Mouse (Mus musculus) embryonic stem cell, embryonic (primary cell): Measurements from ENCODE around the gene Cdcp2.

Experiments used
- CTCF ChIA-PET, 4 experiments: fragments of 300-600 bp in 2 of 4; fragments of 350-600 bp in 2 of 4; sonication (Branson Sonifier 250); formaldehyde crosslinking; loops; one replicate each; lab custom pipeline; 2022; ENCODE audit warnings: inconsistent platforms in 2 of 4; lab: Charles Lee
- POLR2A ChIA-PET, 4 experiments: fragments of 300-600 bp in 2 of 4; fragments of 350-600 bp in 2 of 4; sonication (Branson Sonifier 250); formaldehyde crosslinking; loops; one replicate each; lab custom pipeline; 2022; ENCODE audit warnings: antibody characterized with exemption in 4 of 4, inconsistent platforms in 1 of 4; lab: Charles Lee

Gene Cdcp2

DNA sequence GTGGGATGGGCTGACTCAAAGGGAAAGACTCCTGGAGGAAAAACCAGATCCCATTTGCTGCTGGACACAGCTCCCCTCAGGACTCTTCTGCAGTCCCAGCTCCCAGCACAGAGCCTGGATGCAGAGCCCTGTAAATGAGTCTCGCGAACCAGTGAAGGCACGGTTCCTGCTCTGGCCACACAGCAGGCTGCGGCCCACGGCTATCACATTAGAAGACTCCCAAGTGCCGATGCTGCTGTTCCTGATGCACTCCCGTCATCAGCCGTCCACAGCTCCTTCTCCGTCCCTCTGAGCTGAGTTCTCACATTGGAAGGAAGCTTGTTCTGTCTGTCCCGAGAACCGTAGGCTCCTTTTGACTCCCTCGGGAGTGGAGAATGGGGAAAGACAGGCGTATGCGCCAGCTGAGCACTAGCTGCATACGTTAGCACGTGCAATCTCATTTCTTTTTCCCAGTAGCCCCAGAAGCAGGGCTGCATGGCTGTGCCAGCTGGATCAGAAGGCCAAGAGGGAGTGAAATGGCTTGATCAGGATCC lies at the start of gene Cdcp2:
TSS of gene Cdcp2 (plus strand) at position 51 of the 533 bp plus-strand sequence.
- POLR2A ChIA-PET = interaction anchor here in 2 of 4 experiments (0.6 to 2.7 kb wide), 8 partner anchors 9 to 111 kb away, joined by 3 to 14 read pairs (median 3); no protein-coding TSS in a partner anchor
- CTCF ChIA-PET = interaction anchor here in 1 of 4 experiments (1.8 kb wide), 1 partner anchor 67 kb away, joined by 6 read pairs; no protein-coding TSS in a partner anchor

- ChIA-PET POLR2A (interaction anchor here in 2 of 4 experiments (0.6 to 1.1 kb wide), 2 partner anchors 9 to 104 kb away, joined by 3 to 4 read pairs; no protein-coding TSS in a partner anchor), CTCF (no interaction called here)
Observed at GRCm38 (mm10) chr4:107047806-107048205, 48.9 kb upstream of the Cdcp2 start.

GRCm38 (mm10) chr4:107048568-107049162 lies 48.0 kb upstream of the Cdcp2 start:
- CTCF ChIA-PET = interaction anchor here in 2 of 4 experiments (0.7 to 0.9 kb wide), 2 partner anchors 61 to 543 kb away, joined by 3 read pairs; no protein-coding TSS in a partner anchor
- POLR2A ChIA-PET = interaction anchor here in 1 of 4 experiments (0.5 to 1.2 kb wide), 5 partner anchors 9 to 188 kb away, joined by 3 to 4 read pairs (median 3); partner anchors contain the start of genes Cyb5rl and Mrpl37

- ChIA-PET POLR2A (interaction anchor here in 1 of 4 experiments (0.6 kb wide), 1 partner anchor 144 kb away, joined by 4 read pairs; no protein-coding TSS in a partner anchor), CTCF (no interaction called here)
Observed at GRCm38 (mm10) chr4:107051889-107052288, 44.8 kb upstream of the Cdcp2 start.

DNA sequence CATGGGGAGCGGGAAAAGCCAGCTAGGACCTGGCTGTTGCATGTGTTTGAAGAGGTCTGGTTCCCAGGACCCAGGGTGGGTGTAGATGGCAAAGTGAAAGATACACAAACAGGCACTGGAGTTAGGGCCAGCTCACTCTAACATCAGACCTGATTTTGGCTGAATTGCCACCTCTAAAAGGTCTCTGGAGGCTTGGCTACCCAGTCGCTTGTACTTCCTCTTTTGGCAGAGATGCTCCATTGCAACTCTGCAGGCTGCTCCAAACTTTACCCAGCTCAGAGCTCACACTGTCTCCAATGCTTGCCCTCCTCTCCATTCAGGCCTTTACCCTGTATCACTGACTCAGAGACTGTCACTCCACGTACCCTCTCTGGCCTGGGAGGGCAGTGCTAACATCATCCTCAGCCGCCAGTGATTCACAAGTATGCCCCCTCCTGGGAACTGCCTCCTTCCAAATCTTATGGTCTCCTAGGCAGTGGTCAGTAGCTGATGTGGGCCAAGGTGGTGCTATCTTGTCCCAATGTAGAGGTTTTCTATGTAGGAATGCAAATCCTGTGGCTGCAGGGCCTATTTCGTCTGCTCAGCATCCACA lies 43.6 kb upstream of the Cdcp2 start:
- ChIA-PET POLR2A (interaction anchor here in 3 of 4 experiments (0.6 to 1.9 kb wide), 9 partner anchors 9 to 119 kb away, joined by 3 to 4 read pairs (median 3); partner anchors contain the start of genes Cyb5rl (in 2 of the 3) and Mrpl37 (in 1 of the 3)), CTCF (no interaction called here)

GRCm38 (mm10) chr4:107056088-107056487 lies 40.6 kb upstream of the Cdcp2 start:
- ChIA-PET POLR2A (interaction anchor here in 2 of 4 experiments (0.8 to 1.1 kb wide), 3 partner anchors 16 to 46 kb away, joined by 3 read pairs; no protein-coding TSS in a partner anchor), CTCF (no interaction called here)

GRCm38 (mm10) chr4:107058346-107058745 lies 38.3 kb upstream of the Cdcp2 start:
- POLR2A ChIA-PET = interaction anchor here in 1 of 4 experiments (2.2 kb wide), 1 partner anchor 9 kb away, joined by 7 read pairs; the partner anchor contains the start of genes Cyb5rl and Mrpl37
- CTCF ChIA-PET = interaction anchor here in 1 of 4 experiments (0.5 kb wide), 1 partner anchor 464 kb away, joined by 6 read pairs; no protein-coding TSS in a partner anchor

- POLR2A ChIA-PET = interaction anchor here in 2 of 4 experiments (0.8 to 2.2 kb wide), 2 partner anchors 8 to 10 kb away, joined by 3 to 7 read pairs; partner anchors contain the start of genes Cyb5rl (in 1 of the 2) and Mrpl37 (in 1 of the 2)
Observed at GRCm38 (mm10) chr4:107058781-107059180, 37.9 kb upstream of the Cdcp2 start.

DNA sequence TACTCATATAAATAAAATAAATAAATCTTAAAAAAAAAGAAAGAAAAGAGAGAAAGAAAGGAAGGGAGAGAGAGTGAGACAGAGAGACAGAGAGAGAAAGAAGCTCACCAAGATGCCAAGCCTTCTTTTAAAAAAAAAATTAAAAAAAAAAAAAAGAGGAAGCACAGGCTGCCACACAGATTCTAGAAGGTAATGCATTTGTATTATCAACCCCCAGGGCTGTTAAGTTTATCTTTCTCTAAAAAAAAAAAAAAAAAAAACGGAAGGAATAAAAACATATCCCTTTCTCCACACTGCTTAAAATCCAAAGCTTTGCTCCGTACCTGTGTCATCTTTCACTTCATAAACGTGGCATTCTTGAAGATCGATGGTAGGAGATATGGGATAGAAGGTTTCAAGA lies 35.1 kb upstream of the Cdcp2 start:
- CTCF ChIA-PET = interaction anchor here in 2 of 4 experiments (0.6 to 0.7 kb wide), 3 partner anchors 21 to 332 kb away, joined by 4 to 6 read pairs (median 5); no protein-coding TSS in a partner anchor

More at GRCm38 (mm10) chr4:107058781-107059180, 37.9 kb upstream of the Cdcp2 start:
- CTCF ChIA-PET = interaction anchor here in 1 of 4 experiments (0.5 kb wide), 1 partner anchor 464 kb away, joined by 6 read pairs; no protein-coding TSS in a partner anchor

GRCm38 (mm10) chr4:107063214-107063613 lies 33.5 kb upstream of the Cdcp2 start:
- ChIA-PET POLR2A (interaction anchor here in 1 of 4 experiments (0.6 kb wide), 1 partner anchor 47 kb away, joined by 3 read pairs; no protein-coding TSS in a partner anchor), CTCF (no interaction called here)

More for the DNA sequence above, 35.1 kb upstream of the Cdcp2 start:
- POLR2A ChIA-PET = interaction anchor here in 2 of 4 experiments (0.7 to 0.9 kb wide), 3 partner anchors 8 to 105 kb away, joined by 3 to 4 read pairs (median 3); no protein-coding TSS in a partner anchor

GRCm38 (mm10) chr4:107064394-107065098 lies 32.1 kb upstream of the Cdcp2 start:
- ChIA-PET POLR2A (no interaction called here), CTCF (interaction anchor here in 1 of 4 experiments (0.5 kb wide), 1 partner anchor 774 kb away, joined by 3 read pairs; no protein-coding TSS in a partner anchor)

GRCm38 (mm10) chr4:107066252-107067124 lies 30.2 kb upstream of the Cdcp2 start, which contains the start of the genes Mrpl37 and Cyb5rl:
Gene Mrpl37 (minus strand): TSS chr4:107066868.
Gene Cyb5rl (plus strand): TSS chr4:107066988.
- CTCF ChIA-PET = no interaction called here

GRCm38 (mm10) chr4:107067151-107067840 lies 29.4 kb upstream of the Cdcp2 start:
- ChIA-PET POLR2A (interaction anchor here in 3 of 4 experiments (0.6 to 1.3 kb wide), 16 partner anchors 9 to 452 kb away, joined by 3 to 11 read pairs (median 4); partner anchors contain the start of genes Tmem59 (in 2 of the 3) and Tceanc2 (in 1 of the 3)), CTCF (no interaction called here)

More at GRCm38 (mm10) chr4:107066252-107067124, 30.2 kb upstream of the Cdcp2 start, which contains the start of the genes Mrpl37 and Cyb5rl:
- POLR2A ChIA-PET = interaction anchor here in 3 of 4 experiments (0.6 to 1.3 kb wide), 17 partner anchors 9 to 451 kb away, joined by 3 to 11 read pairs (median 4); partner anchors contain the start of genes Tmem59 (in 2 of the 3) and Tceanc2 (in 1 of the 3)

GRCm38 (mm10) chr4:107072343-107072742 lies 24.3 kb upstream of the Cdcp2 start:
- ChIA-PET CTCF (no interaction called here), POLR2A (no interaction called here)

DNA sequence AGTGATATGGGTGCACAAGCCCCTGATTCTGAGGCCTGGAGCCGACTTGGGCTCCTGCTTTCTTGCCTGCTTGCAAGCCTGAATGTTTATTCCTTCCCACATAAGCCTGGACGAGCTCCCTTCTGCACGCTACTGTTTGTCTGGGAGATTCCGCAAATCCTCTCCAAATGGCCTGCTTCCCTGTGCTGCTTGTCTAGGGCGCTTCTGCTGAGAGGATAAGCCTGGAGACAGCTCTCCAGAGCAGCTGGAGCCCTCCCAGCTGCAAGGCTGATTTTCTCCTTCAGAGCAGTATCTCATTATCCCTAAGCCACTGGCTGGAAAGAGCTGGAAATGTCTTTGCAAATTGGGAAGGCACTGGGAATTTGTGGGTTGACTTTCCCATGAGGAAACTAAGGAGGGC lies 21.2 kb upstream of the Cdcp2 start:
- ChIA-PET POLR2A (interaction anchor here in 2 of 4 experiments (0.8 to 3.2 kb wide), 4 partner anchors 8 to 13 kb away, joined by 3 to 11 read pairs (median 4); partner anchors contain the start of genes Cyb5rl (in 2 of the 2) and Mrpl37 (in 2 of the 2)), CTCF (interaction anchor here in 1 of 4 experiments (1.2 kb wide), 1 partner anchor 276 kb away, joined by 3 read pairs; no protein-coding TSS in a partner anchor)

GRCm38 (mm10) chr4:107078894-107079293 lies 17.8 kb upstream of the Cdcp2 start:
- CTCF ChIA-PET = no interaction called here
- POLR2A ChIA-PET = interaction anchor here in 1 of 4 experiments (1.0 kb wide), 1 partner anchor 127 kb away, joined by 3 read pairs; no protein-coding TSS in a partner anchor
